Mouse (Mus musculus): ENCODE results near the gene Insyn1. TPM values are rescaled to one million over a fixed set of nuclear protein-coding genes. Genes with fewer than 3 reads are reported as not detected.

The Insyn1 gene
- total and polyA plus RNA-seq, 3 experiments: 2.4 to 5.5 (median 2.5) TPM

DNA sequence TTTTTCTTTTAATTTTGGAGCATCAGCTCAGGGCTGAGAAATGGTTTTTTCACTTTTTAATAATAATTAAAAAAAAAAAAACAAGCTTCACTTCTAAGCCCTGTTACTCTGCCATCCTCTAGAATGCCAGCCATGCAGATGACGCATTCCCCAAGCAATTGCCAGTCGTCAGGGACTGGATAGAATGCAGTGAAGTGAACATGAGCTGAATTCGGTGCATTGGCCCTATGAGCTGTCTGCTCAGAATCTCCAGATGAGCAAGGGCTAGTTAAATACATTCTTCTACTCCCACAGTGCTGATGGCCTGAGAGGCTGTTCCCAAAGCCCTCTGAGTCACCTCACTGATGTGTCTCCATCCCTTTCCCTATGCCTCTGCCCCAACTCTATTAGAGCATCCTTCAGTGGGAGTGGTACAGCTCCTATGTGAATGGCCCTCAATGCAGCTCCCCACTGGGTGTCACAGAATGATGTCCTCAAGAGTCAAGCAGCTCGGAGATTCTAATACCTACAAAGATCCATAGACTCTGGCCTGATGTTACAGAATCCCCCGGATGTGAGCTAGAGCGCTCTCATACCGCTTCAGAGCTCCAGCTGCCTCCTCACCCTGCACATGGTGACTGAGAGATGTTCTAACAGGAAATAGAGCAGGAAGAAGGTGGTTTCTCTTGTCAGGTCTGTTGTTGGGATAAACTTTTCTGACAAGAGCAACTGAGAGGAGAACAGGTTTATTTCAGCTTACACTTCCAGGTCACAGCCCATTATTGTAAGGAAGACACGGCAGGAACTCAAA is 19.0 kb downstream of the Insyn1 start:
- Histone ChIP-seq H3K27ac (ENCODE audit: insufficient read depth, low read depth) (no peak overlapping the region), H3K4me2 (ENCODE audit: insufficient read depth, low read depth, poor library complexity, severe bottlenecking) (no peak overlapping the region), H3K27me3 (replicated peaks) (no peaks in the 10 kb centered on the region), H3K4me3 (replicated peaks in 1 of 3; ENCODE audit: low read depth in 2 of 3, low read length in 2 of 3, poor library complexity in 1 of 3) (no peak overlapping the region), H3K9ac (ENCODE audit: insufficient read depth, low read depth) (no peak overlapping the region), H3K9me3 (replicated peaks; ENCODE audit: low read length) (peaks cover 3% of the 10 kb centered on the region), H3K79me2 (replicated peaks; ENCODE audit: control insufficient read depth, extremely low read depth, insufficient read depth, poor library complexity, severe bottlenecking) (no peaks in the 10 kb centered on the region), H3K36me3 (replicated peaks in 1 of 2; ENCODE audit: control insufficient read depth in 1 of 2, insufficient read depth in 1 of 2, low read length in 1 of 2) (no peaks in the 10 kb centered on the region), H3K4me1 (ENCODE audit: control insufficient read depth in 1 of 2, insufficient read depth in 2 of 2) (peaks cover 17 to 64% of the 10 kb centered on the region in 2 experiments)
- no peak for DNase-seq (ENCODE audit: extremely low read depth)
- TF ChIP-seq JUN (IDR thresholded peaks at IDR 0.05; ENCODE audit: insufficient read depth, low read depth, low read length): no peak
- TF ChIP-seq ZKSCAN1 (IDR thresholded peaks at IDR 0.05; ENCODE audit: borderline replicate concordance, low read depth, low read length): no peak
- TF ChIP-seq MXI1 (IDR thresholded peaks at IDR 0.05; ENCODE audit: low read depth, low read length): no peak
- TF ChIP-seq POLR2AphosphoS2 (IDR thresholded peaks at IDR 0.05; ENCODE audit: low read depth, low read length): no peak
- no peak for TF ChIP-seq BHLHE40 (IDR thresholded peaks at IDR 0.05; ENCODE audit: low read depth, low read length)
- no peak for TF ChIP-seq CHD2 (IDR thresholded peaks at IDR 0.05; ENCODE audit: low read length)
- TF ChIP-seq MAX (IDR thresholded peaks at IDR 0.05; ENCODE audit: low read length): no peak
- TF ChIP-seq CTCF (conservative IDR thresholded peaks at IDR 0.05 in 1 of 2, IDR thresholded peaks at IDR 0.05 in 1 of 2; ENCODE audit: low read depth in 2 of 2, low read length in 2 of 2): no peak
- TF ChIP-seq TBP (conservative IDR thresholded peaks at IDR 0.05; ENCODE audit: low read depth, low read length): no peak
- no peak for TF ChIP-seq ELF1 (IDR thresholded peaks at IDR 0.05; ENCODE audit: low read depth, low read length)
- no peak for TF ChIP-seq PAX5 (IDR thresholded peaks at IDR 0.05; ENCODE audit: low read length)
- TF ChIP-seq NELFE (IDR thresholded peaks at IDR 0.05; ENCODE audit: low read depth, low read length): no peak
- TF ChIP-seq POLR2A (IDR thresholded peaks at IDR 0.05; ENCODE audit: low read depth, low read length): no peak
- no peak for TF ChIP-seq JUND (conservative IDR thresholded peaks at IDR 0.05; ENCODE audit: low read depth, low read length)
- in situ Hi-C loops (cut with MboI; ENCODE audit: low pct_ligation_motif_present, low pct_unique_long_range_greater_than_20kb, low sequenced_read_pairs): no loop called here
- dilution Hi-C loops (cut with MboI; ENCODE audit: extremely low pct_ligation_motif_present, extremely low pct_unique_long_range_greater_than_20kb, low sequenced_read_pairs): no loop called here

DNA sequence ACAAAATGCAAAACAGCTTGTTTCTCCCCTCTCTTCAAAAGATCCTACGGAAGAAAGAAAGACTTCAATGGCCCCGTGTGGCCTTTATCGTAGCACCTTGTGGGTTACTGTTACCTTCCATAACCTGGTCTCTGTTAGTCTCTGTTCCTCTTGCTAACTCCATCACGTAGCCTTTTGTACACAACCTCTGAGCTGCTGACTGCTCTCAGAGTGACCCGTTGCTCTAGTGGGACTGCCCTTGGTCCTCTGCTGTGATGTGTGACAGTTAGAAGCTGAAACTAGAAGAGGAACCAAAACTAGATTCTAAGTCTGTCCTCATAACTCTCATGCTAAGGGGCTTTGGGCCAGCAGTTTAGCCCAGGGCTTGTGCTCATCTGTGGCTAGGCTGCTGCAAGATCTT is 22.0 kb downstream of the Insyn1 start:
- Histone ChIP-seq H3K4me2 (ENCODE audit: insufficient read depth, low read depth, poor library complexity, severe bottlenecking) (0 out of 2 replicates have a peak overlapping the region, but pooled peaks have one; percentile 18), H3K9ac (ENCODE audit: insufficient read depth, low read depth) (no peak overlapping the region), H3K79me2 (replicated peaks; ENCODE audit: control insufficient read depth, extremely low read depth, insufficient read depth, poor library complexity, severe bottlenecking) (no peaks in the 10 kb centered on the region), H3K36me3 (replicated peaks in 1 of 2; ENCODE audit: control insufficient read depth in 1 of 2, insufficient read depth in 1 of 2, low read length in 1 of 2) (no peaks in the 10 kb centered on the region), H3K9me3 (replicated peaks; ENCODE audit: low read length) (peaks cover 3% of the 10 kb centered on the region), H3K27me3 (replicated peaks) (no peaks in the 10 kb centered on the region), H3K27ac (ENCODE audit: insufficient read depth, low read depth) (peak overlapping the region; percentile 85), H3K4me1 (ENCODE audit: control insufficient read depth in 1 of 2, insufficient read depth in 2 of 2) (peaks cover 19 to 76% of the 10 kb centered on the region in 2 experiments), H3K4me3 (replicated peaks in 1 of 3; ENCODE audit: low read depth in 2 of 3, low read length in 2 of 3, poor library complexity in 1 of 3) (no peak overlapping the region)
- dilution Hi-C loops (cut with MboI; ENCODE audit: extremely low pct_ligation_motif_present, extremely low pct_unique_long_range_greater_than_20kb, low sequenced_read_pairs) (no loop called here), in situ Hi-C loops (cut with MboI; ENCODE audit: low pct_ligation_motif_present, low pct_unique_long_range_greater_than_20kb, low sequenced_read_pairs) (no loop called here)
- DNase-seq (ENCODE audit: extremely low read depth): peak; percentile 87
- TF ChIP-seq CHD1 (IDR thresholded peaks at IDR 0.05; ENCODE audit: low read depth, low read length): peak; percentile 31; the same call in 1 of the 2 replicates
- peak; percentile 51; the same call in 1 of the 2 replicates for TF ChIP-seq ETS1 (conservative IDR thresholded peaks at IDR 0.05; ENCODE audit: low read depth, low read length)
- TF ChIP-seq USF1 (IDR thresholded peaks at IDR 0.05; ENCODE audit: low read depth, low read length): no peak
- no peak for TF ChIP-seq ZKSCAN1 (IDR thresholded peaks at IDR 0.05; ENCODE audit: borderline replicate concordance, low read depth, low read length)
- 0 out of 2 replicates have a peak, but pooled peaks have one; percentile 33 for TF ChIP-seq POLR2A (IDR thresholded peaks at IDR 0.05; ENCODE audit: low read depth, low read length)
- no peak for TF ChIP-seq E2F4 (IDR thresholded peaks at IDR 0.05; ENCODE audit: insufficient replicate concordance, low read depth, low read length)
- no peak for TF ChIP-seq RCOR1 (conservative IDR thresholded peaks at IDR 0.05; ENCODE audit: low read depth, low read length)
- no peak for TF ChIP-seq USF2 (conservative IDR thresholded peaks at IDR 0.05; ENCODE audit: low read depth, low read length)
- no peak for TF ChIP-seq JUND (conservative IDR thresholded peaks at IDR 0.05; ENCODE audit: low read depth, low read length)
- no peak for TF ChIP-seq KAT2A (IDR thresholded peaks at IDR 0.05; ENCODE audit: insufficient replicate concordance, low read length)
- TF ChIP-seq TCF12 (IDR thresholded peaks at IDR 0.05; ENCODE audit: low read depth, low read length): peak; percentile 57; the same call in 1 of the 2 replicates
- TF ChIP-seq SMC3 (IDR thresholded peaks at IDR 0.05; ENCODE audit: low read depth, low read length): peak; percentile 4; the same call in 1 of the 2 replicates
- no peak for TF ChIP-seq ZC3H11A (IDR thresholded peaks at IDR 0.05; ENCODE audit: low read depth, low read length)
- TF ChIP-seq TBP (conservative IDR thresholded peaks at IDR 0.05; ENCODE audit: low read depth, low read length): peak; percentile 85
- TF ChIP-seq MYC (IDR thresholded peaks at IDR 0.05; ENCODE audit: low read depth, low read length): no peak
- TF ChIP-seq POLR2AphosphoS2 (IDR thresholded peaks at IDR 0.05; ENCODE audit: low read depth, low read length): no peak
- no peak; the same call in none of the 2 replicates for TF ChIP-seq RAD21 (IDR thresholded peaks at IDR 0.05; ENCODE audit: low read depth, low read length)
- TF ChIP-seq MEF2A (IDR thresholded peaks at IDR 0.05; ENCODE audit: borderline replicate concordance, low read depth, low read length): peak; percentile 76; the same call in 1 of the 2 replicates
- TF ChIP-seq GABPA (IDR thresholded peaks at IDR 0.05; ENCODE audit: insufficient replicate concordance, low read depth, low read length): no peak
- no peak for TF ChIP-seq MAFK (IDR thresholded peaks at IDR 0.05; ENCODE audit: insufficient replicate concordance, low read length)
- TF ChIP-seq HCFC1 (IDR thresholded peaks at IDR 0.05; ENCODE audit: low read depth, low read length): no peak
- TF ChIP-seq MAZ (IDR thresholded peaks at IDR 0.05; ENCODE audit: low read depth, low read length): peak; percentile 59; the same call in 1 of the 2 replicates

Measured in CH12.LX (cell line).